Mouse (Mus musculus): Measurements from ENCODE around the gene Gata1.
"Not testable (repeated sequence)": the region's sequence is repeated elsewhere in the genome, so short reads cannot be mapped to it uniquely, and the experiment has no call there.

Gata1 gene

DNA sequence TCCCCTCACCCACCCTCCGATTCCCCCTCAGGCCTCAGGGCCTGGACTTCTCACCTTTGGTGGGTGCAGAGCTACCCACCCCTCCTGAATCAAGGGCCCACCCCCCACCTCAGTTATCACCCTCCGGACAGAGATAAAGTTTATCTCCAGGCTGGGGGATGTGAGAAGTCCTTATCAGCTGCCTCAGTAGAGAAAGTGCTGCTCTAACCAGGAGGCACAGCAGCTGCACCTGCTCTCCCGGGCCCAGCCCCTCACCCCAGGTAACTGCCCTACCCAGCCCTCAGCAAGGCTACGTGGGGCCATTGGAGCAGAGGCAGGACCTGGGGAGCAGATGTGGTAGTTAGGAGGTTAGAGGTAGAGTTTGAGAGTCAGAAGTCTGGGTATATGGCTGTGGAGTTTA lies 11.7 kb downstream of the Gata1 start:
- DNase-seq (ENCODE audit: low spot score in 2 of 2), result no peak

DNA sequence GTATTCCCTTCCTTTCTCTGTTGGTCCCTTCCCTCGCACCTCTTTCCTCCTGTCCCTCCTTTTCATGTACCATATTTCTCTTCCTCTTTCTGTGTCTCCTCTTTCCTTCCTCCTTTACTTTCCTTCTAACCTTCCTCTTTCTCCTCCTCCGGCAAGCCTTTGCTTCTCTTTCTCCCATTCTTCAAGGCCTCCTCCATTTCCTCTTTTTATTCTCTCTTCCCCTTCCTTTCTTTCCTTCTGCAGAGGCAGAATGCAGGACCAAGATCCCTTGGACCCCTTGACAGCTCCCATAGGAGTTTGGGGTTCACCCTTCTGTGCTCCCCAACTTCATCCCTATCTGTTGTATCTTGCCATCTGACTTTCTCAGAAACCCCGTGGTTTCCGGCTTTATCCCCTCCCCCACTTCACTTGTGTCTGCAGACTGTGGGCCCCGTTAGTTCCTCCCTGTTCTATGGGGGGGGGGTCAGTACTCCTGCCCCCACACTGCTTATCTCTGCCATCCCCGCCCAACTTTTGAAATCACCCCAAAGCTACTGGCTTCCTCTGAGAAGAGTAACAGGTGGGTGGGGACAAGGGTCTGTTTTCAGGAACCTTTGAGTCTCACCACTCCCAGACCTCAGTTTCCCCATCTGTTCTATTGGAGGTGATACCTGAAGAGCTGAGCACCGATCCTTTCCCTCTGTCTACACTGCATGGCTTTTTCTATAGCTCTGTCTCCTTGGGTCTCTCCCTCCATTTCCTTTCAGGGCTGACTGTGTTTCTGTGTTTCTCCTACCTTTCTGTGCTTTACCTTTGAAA lies 13.8 kb downstream of the Gata1 start:
- DNase-seq (ENCODE audit: low spot score in 2 of 2), result no peak

DNA sequence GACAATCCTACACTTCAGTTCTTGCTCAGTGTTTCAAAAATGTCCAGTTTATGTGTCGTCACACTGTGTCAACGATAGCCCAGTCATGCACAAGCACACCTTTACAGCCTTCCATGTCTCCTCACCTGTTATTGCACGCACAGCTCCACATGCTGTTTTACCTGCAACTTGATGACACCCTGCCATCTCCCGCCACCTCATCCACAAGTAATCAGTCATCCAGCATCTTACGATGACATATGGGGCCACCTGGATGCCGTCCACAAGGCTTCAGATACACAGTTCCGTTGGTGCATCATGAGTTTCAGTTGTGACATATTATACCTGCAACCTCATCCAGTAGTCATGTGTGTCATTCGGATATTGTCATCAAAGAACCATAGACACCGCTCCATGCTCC lies 19.0 kb downstream of the Gata1 start:
- DNase-seq (ENCODE audit: low spot score in 2 of 2), result no peak

DNA sequence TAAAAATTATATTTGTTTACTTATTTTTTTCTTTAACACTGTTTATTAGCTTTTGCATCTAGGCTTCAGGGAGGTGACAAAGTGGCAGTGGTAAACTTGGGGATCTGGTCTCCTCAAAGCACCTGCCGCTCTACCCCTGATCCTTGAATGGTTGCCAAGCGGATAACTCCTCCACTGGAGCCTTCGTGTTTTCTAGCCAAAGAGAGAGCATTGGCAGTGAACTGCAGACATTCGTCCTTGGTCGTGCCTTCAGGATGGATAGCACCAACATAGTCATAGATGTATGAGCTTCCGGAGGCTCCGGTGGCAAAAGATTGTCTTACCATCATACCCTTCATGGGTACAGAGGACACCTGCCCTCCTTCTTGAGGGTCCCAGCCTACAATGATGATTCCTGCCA lies 27.8 kb downstream of the Gata1 start:
- DNase-seq (ENCODE audit: low spot score in 2 of 2), result no peak

DNA sequence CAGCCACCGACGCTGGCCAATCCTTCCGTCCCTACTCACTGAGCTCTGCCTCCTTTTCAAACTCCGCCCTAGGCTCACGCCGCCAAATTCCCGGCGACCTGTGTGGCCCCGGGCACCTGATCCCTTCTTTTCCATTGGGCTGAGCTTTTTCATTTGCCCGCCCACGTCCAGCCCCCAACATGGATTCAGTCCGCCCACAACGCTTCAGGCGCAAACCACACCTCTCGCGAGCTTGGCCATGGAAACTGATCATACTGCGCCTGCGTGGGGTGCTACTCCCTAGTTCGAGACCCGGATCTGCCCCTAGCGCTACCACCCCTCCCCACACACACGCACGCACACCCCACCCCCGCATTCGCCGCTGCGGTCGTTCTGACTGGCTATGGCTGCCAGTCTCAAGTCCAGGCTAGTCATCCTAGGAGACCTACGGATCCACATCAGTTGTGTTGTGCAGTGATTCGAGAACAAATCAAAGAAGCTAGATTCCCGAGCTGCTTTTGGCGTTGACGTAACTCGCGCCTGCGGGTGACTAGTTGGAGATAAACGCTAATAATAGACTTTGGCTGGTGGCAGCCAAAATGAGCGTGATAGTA lies 29.9 kb downstream of the Gata1 start:
- DNase-seq (ENCODE audit: low spot score in 2 of 2), result peak; percentile 92 to 93

DNA sequence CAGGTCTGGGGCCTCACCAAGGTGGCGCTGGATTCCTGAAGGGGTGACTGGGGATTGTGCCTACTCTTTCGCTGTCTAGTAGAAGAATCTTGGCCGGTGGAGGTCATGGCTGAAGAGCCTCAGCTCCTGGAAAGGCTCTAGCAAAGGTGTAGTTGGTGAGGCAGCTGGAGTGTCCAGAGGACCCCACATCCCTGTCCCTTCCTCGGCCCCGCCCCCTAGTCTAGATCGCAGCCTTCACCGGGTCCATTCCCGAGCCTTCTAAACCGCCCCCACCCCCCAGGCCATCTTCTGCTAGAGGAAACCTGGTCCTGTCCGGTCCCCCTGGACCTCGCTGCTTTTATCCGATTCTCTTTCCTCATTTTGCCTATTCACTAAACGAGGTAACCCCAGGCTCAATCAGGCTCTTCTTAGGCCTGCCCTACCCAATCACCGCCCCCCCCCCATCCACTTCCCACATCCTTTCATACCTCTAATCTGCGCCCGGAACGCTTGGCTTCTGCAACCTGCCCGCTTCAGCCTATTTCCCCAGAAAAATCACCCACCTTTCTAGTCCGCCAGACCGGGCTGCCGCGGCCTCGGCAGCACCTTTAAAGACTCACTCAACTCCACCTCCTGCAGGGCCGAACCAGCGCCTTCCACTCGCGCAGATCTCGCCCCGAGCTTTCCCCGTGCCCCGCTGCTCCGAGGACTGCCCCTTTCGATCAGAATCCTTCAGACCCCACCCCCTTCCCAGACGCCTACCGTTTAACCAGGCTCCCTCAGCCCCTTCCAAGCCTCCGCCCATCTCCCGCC lies 30.6 kb downstream of the Gata1 start, which contains the start of gene Hdac6:
TSS of gene Hdac6 (minus strand) at position 782 of the 792 bp plus-strand sequence.
- no peak for DNase-seq (ENCODE audit: low spot score in 2 of 2)

DNA sequence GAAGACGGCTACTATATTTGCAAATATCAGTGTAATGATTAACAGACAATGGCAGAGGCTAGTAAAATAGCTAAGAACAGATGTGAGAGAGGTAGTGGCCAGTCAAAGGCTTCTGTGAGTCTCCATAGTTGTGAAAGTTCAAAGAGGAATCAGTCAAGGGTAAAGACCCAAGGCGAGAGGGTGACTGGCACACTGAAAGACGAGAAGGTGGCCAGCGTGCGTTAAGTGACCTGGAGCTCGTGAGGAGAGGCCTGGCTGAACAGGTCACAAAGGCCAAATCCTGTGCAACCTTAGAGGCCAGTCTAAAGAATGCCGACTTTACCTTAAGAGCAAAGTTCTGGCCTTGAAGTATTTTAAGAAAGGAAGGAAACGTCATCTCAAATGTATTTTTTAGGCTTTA lies 32.3 kb downstream of the Gata1 start:
- no peak for DNase-seq (ENCODE audit: low spot score in 2 of 2)

DNA sequence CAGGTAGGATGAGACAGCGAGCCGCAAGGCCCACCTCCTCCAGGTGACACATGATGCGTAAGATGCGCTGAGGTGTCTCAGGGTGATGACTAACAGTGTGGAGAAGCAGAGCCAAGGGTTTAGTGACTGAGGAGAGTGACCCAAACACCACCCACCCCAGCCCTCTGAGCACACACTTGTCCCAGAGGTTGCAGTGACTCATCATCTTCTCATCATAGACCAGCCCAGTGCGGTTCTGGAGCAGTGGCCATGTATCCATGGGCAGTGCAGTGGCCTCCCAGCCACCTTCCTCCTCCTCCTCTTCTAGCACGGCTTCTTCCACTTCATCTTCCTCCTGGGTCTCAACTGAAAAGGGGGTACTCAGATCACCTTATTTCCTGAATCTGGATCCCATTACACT lies 40.2 kb downstream of the Gata1 start:
- DNase-seq (ENCODE audit: low spot score in 2 of 2), result no peak

DNA sequence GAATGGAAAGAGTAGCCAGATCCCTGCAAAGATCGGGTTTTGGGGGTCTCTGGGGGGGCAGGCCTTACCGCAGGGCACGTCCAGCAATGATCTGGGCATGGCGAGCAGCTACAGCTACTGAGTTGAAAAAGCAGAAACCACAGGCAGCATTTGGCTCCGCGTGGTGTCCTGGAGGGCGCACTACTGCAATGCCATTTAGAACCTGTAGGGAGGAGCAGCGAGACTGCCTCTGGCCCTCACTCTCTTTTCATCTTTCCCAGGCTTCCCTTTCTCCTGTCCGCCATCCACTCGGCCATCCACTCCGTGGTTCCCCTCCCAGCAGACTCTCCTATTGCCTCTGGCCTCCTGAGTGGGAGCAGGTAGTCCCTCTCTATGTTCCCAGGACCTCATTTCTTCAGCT lies 41.0 kb downstream of the Gata1 start:
- no peak for DNase-seq (ENCODE audit: low spot score in 2 of 2)

DNA sequence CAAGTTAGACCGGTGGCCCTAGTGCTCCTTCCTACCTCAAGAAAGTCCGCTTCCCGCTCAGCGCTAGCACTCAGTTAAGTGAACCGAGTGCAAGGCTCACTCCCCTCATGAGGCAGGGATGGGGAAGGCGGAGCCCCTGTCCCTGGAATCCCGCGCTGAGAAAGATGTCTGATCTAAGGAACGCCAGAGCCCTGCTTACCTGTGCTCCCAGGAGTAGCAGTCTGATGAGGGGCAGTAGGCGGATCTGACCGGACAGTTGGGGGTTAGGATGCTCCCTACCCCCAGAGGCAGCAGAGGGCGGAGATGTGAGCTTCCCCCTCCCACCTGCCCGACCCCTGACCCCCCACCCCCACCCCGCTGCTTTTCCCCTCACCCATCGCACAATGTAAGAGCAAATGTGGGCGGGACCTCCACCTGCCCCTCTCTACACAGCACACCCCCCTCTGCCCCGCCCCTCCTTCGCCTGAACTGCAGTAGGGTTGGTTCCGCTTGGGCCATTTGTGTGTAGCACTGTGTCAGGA lies 49.5 kb downstream of the Gata1 start, which contains the start of gene Eras:
TSS of gene Eras (minus strand) at position 338 of the 521 bp plus-strand sequence.
- no peak for DNase-seq (ENCODE audit: low spot score in 2 of 2)

DNA sequence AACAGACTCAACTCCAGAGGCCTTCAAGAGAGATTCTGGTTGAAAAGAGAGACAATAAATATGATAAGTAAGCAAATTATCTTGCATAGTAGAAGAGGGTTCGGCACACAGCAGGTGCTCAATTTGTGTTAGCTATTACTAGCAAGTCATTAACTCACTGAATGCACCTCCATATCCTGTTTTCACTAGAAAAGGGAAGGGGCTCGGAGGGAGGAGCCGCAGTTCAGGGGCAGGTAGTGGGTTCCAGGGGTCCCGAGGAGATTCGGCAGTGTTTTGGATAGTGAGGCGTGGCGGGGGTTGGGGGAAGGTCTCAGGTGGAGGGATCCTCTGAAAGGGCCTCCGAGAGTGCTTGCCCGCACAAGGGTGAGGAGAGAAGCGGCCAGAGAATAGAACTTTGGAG lies 50.8 kb downstream of the Gata1 start:
- no peak for DNase-seq (ENCODE audit: low spot score in 2 of 2)

DNA sequence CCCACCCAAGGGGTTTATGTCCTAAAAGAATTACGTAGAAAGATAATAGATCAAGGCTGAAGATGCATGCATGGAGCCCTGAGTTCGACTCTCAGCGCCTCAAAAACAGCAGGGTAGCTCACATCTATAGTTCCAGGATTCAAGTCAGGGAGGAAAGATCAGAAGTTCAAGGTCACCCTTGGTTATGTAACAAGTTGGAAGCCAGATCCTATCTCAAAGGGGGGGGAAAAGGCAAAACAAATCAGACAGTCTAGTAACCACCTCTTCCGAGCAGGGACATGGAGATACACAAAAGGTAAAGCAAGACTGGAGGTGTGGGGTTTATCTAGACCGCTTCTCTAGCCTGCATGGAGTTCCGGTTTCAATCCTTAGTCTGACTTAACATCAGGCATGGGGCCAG lies 51.6 kb downstream of the Gata1 start:
- no peak for DNase-seq (ENCODE audit: low spot score in 2 of 2)

DNA sequence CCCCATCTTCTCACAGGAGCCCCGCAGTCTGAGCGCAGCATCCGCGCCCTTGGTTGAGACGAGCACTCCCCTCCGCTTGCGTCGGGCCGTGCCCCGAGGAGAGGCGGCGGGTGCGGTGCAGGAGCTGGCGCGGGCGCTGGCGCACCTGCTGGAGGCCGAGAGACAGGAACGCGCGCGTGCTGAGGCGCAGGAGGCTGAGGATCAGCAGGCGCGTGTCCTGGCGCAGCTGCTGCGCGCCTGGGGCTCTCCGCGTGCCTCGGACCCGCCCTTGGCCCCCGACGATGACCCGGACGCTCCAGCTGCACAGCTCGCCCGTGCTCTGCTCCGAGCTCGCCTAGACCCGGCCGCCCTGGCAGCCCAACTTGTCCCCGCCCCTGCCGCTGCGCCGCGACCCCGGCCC lies 55.8 kb downstream of the Gata1 start:
- DNase-seq (ENCODE audit: low spot score in 2 of 2), result no peak

DNA sequence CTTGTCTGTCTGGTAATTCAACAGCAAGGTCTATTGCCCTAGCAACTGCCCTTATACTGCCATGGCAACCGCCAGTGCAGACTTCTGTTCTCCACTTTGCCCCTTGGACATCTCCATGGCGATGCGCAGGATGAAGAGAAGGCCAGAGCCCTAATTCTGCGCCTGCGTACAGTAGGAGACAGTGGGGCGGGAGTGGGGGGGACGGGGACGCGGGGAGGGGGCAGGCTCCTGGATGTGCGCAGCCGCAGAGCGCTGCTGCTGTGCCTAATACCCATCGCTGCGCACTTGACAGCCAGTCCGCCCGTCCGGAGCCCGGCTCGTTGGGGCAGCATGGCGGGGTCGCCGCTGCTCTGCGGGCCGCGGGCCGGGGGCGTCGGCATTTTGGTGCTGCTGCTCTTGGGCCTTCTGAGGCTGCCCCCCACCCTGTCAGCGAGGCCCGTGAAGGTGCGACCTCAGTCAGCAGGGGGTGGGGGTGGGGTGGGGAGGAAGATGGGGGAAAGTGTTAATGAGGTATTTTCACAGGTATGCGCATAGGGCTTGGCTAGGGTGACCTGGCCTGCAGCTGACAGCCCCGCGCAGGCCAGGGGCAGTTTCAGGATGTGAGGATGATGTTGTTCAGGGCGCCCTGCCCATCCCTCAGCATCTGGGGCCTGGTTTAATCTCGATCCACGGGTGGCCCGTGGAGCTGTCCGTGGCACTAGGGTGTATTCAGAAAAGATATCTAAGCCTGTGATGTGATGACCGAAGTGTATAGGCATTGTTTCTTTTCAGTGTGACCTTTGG lies 58.1 kb downstream of the Gata1 start, which contains the start of gene Pcsk1n:
TSS of gene Pcsk1n (plus strand) at position 222 of the 783 bp plus-strand sequence.
- DNase-seq (ENCODE audit: low spot score in 2 of 2), result peak; percentile 36 to 55

DNA sequence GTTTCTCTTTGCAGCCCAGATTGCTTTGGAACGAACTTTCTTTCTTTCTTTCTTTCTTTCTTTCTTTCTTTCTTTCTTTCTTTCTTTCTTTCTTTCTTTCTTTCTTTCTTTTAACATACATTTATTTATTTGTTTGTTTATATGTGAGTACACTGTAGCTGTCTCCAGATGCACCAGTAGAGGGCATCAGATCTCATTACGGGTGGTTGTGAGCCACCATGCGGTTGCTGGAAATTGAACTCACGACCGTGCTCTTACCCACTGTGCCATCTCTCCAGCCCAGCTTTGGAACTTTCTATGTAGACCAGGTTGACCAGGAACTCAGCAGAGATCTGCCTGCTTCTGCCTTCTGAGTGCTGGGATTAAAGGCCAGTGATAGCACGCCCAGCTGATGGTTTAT lies 59.9 kb downstream of the Gata1 start:
- not testable (repeated sequence) for DNase-seq (ENCODE audit: low spot score in 2 of 2)

DNA sequence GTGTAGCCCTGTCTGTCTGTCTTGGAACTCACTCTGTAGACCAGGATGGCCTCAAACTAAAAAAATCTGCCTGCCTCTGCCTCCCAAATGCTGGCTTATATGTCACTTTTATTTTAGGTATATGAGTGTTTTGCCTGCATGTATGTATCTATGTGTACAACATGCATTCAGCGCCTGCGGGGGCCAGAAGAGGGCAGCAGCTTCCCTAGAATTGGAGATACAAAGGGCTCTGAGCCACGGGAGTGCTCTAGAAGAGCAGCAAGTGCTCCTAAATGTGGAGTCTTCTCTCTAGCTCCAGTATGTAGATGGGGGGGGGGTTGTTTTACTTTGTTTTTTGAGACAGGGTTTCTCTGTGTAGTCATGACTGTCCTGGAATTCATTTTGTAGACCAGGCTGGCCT lies 62.2 kb downstream of the Gata1 start:
- not testable (repeated sequence) for DNase-seq (ENCODE audit: low spot score in 2 of 2)

DNA sequence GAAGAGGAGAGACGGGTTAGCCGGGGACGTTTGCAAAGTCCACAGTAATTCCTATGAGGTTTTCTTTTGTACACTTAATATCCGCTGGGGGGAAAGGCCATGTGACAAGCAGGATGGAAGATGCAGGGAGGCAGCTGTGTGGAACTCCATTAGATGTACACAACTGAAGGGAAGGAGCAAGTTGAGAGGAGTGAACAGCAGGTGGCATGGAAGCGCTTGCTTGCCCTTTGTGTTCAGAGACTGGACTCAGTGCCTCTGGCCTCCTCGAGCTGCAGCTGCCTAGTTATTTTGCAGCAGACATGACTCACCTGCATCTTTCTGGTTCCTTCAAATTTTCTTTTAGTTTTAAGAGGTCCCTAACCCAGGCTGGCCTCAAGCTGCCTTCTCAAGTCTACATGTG lies 67.4 kb downstream of the Gata1 start:
- DNase-seq (ENCODE audit: low spot score in 2 of 2), result no peak

All from right cerebral cortex, adult 2 months (tissue).